Mouse (Mus musculus): ENCODE data around the gene Cacna1c.

DNA sequence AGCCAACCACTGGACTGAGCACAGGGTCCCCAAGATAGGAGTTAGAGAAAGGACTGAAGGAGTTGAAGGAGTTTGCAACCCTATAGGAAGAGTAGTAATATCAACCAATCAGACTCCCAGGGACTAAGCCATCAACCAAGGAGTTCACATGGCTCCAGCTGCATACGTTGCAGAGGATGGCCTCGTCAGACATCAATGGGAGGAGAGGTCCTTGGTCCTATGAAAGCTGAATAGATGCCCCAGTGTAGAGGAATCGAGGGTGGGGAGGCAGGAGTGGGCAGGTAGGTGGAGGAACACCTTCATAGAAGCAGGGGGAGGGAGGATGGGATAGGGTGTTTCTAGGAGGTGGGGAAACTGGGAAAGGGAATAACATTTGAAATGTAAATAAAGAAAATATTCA is 8.7 kb upstream of the Cacna1c start:
- TF ChIP-seq CTCF (IDR thresholded peaks at IDR 0.05; ENCODE audit: low read depth, low read length) (no peak), POLR2A (IDR thresholded peaks at IDR 0.05; ENCODE audit: borderline replicate concordance, low read depth, low read length) (no peak)
